Mouse (Mus musculus): Measurements from ENCODE around the gene Gabpb1. TPM values are rescaled to one million over a fixed set of nuclear protein-coding genes. Genes with fewer than 3 reads are reported as not detected.

Gabpb1 gene
- polyA plus RNA-seq, 1 experiment from 2014 or later, result 60.7 TPM

GRCm38 (mm10) chr2:126674441-126675168 is 1.5 kb downstream of the Gabpb1 start:
- Histone ChIP-seq H3K36me3 (peaks cover 8% of the 10 kb centered on the region), H3K4me2 (replicated peaks) (peak overlapping the region; percentile 86), H3K9ac (replicated peaks) (peak overlapping the region; percentile 97), H3K27me3 (no peaks in the 10 kb centered on the region), H3K27ac (peak overlapping the region; percentile 100), H3K9me3 (no peaks in the 10 kb centered on the region), H3K4me3 (replicated peaks) (peak overlapping the region; percentile 89), H3K4me1 (replicated peaks) (peaks cover 47% of the 10 kb centered on the region)
- ATAC-seq, result peak; percentile 78
- under 1% methylated on average over 71 of the region's 77 CpGs for WGBS

DNA sequence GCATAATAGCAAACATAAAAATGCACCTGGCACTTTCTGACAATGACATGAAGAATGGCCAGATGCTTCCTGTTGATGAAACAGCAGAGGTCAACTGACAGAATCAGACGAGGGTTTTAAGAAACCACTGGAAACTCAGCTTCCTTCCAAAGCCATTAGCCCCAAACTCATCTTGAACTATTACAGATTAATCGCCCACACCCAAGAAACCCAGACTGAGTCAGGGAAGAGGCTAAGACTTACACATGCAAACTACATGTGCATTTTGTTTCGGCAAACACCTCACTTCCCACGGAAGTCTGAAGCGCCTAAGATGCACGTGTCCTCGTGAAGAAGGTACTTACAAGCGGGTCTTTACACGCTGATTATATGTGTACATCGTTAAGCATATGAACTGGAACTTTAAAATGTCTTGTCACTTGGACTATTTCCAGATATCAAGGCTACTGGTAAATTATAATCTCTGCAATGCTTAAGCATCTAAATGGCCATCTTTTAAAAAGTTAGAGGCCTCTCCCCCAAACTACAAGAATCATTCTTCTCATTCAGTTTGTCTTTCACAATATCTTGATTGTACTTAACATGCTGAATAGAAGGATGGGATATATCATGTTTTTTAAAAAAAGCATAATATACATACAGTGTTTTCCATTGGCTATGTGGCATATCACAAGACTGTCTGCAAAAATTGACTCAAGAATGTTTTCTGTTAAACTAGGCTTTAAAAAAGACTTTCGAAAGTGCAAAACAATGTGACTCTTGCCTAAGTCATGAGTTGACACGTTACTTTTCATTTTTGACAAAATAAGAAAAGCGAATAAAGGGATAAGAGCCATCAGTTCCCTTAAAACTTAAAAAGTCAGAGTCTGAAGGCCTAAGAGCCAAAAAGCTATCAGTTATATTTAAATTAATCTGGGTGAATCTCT is 2.6 kb downstream of the Gabpb1 start:
- H3K9ac ChIP-seq (replicated peaks), result peak overlapping the region; percentile 97
- 71% methylated on average over 13 of the region's 13 CpGs for WGBS
- 0 out of 2 replicates have a peak overlapping the region, but pooled peaks have one; percentile 100 for H3K27ac ChIP-seq
- no peaks in the 10 kb centered on the region for H3K27me3 ChIP-seq
- peak overlapping the region; percentile 86 for H3K4me2 ChIP-seq (replicated peaks)
- peaks cover 47% of the 10 kb centered on the region for H3K4me1 ChIP-seq (replicated peaks)
- H3K9me3 ChIP-seq, result no peaks in the 10 kb centered on the region
- H3K4me3 ChIP-seq (replicated peaks), result peak overlapping the region; percentile 89
- 0 out of 2 replicates have a peak, but pooled peaks cover 3% of the 10 kb centered on the region for H3K36me3 ChIP-seq
- ATAC-seq, result no peak

- ATAC-seq, result no peak
- Histone ChIP-seq H3K4me1 (replicated peaks) (peaks cover 25% of the 10 kb centered on the region), H3K9me3 (no peaks in the 10 kb centered on the region)
Measured at GRCm38 (mm10) chr2:126668621-126669252, 7.4 kb downstream of the Gabpb1 start.

DNA sequence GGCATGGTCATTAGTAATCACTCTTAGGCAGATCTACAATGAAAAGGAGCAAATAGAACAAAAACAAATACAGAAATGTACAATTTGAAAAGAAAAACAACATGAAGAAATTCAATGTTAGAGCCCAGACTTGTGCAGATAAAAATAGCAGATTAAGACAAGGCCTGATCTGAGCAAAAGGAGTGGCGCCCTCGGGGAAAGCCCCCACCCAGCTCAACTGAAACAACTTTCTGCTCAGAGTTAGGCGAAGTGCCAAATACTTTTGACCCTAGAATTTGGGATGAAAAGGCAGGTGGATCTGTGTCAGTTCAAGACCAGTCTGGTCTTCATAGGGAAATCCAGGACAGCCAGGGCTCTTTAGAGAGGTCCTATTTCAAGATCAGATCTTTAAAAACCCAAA is 10.2 kb downstream of the Gabpb1 start:
- 96% methylated on average over 3 of the region's 3 CpGs for WGBS
- Histone ChIP-seq H3K4me2 (replicated peaks) (no peak overlapping the region), H3K27ac (no peak overlapping the region), H3K9me3 (no peaks in the 10 kb centered on the region), H3K27me3 (no peaks in the 10 kb centered on the region), H3K4me1 (replicated peaks) (no peaks in the 10 kb centered on the region), H3K36me3 (no peaks in the 10 kb centered on the region), H3K9ac (replicated peaks) (no peak overlapping the region), H3K4me3 (replicated peaks) (no peak overlapping the region)
- ATAC-seq, result no peak

More at GRCm38 (mm10) chr2:126668621-126669252, 7.4 kb downstream of the Gabpb1 start:
- Histone ChIP-seq H3K4me3 (replicated peaks) (no peak overlapping the region), H3K27me3 (no peaks in the 10 kb centered on the region), H3K36me3 (no peaks in the 10 kb centered on the region), H3K4me2 (replicated peaks) (no peak overlapping the region), H3K27ac (no peak overlapping the region), H3K9ac (replicated peaks) (no peak overlapping the region)
- WGBS, result 94% methylated on average over 5 of the region's 5 CpGs

- H3K4me1 ChIP-seq (replicated peaks), result no peaks in the 10 kb centered on the region
- H3K27me3 ChIP-seq, result no peaks in the 10 kb centered on the region
- H3K9ac ChIP-seq (replicated peaks), result no peak overlapping the region
- ATAC-seq, result no peak
- no peak overlapping the region for H3K4me3 ChIP-seq (replicated peaks)
- H3K9me3 ChIP-seq, result no peaks in the 10 kb centered on the region
- no peak overlapping the region for H3K4me2 ChIP-seq (replicated peaks)
- 64% methylated on average over 4 of the region's 4 CpGs for WGBS
- no peak overlapping the region for H3K27ac ChIP-seq
- no peaks in the 10 kb centered on the region for H3K36me3 ChIP-seq
Measured at GRCm38 (mm10) chr2:126663481-126663880, 12.7 kb downstream of the Gabpb1 start.

DNA sequence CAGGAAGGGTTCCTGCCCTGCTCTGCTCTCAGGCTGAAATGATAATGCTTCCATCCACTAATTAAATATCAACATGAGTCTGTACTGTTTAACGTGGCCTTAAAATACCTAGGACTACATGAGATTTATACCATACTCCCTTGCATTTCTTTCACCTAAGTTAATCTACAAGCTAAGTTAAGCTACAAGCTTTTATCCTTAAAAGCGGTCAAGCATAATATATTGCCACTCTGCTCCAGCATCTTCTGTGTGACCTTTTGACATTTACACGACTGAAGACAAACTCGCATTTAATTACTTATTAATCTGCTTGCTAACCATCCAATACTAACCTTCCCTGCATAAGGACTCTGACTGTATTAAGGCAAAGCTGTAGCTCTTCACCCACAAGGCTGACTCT is 23.2 kb downstream of the Gabpb1 start:
- Histone ChIP-seq H3K9me3 (no peaks in the 10 kb centered on the region), H3K27ac (no peak overlapping the region), H3K9ac (replicated peaks) (no peak overlapping the region), H3K27me3 (no peaks in the 10 kb centered on the region), H3K4me3 (replicated peaks) (no peak overlapping the region), H3K4me1 (replicated peaks) (no peaks in the 10 kb centered on the region), H3K4me2 (replicated peaks) (no peak overlapping the region), H3K36me3 (peaks cover 42% of the 10 kb centered on the region)
- WGBS, result 81% methylated on average over 4 of the region's 4 CpGs
- ATAC-seq, result no peak

GRCm38 (mm10) chr2:126647762-126648161 is 28.4 kb downstream of the Gabpb1 start:
- Histone ChIP-seq H3K27ac (no peak overlapping the region), H3K4me3 (replicated peaks) (no peak overlapping the region), H3K4me1 (replicated peaks) (no peaks in the 10 kb centered on the region), H3K9ac (replicated peaks) (no peak overlapping the region), H3K4me2 (replicated peaks) (no peak overlapping the region), H3K36me3 (peaks cover 62% of the 10 kb centered on the region), H3K27me3 (no peaks in the 10 kb centered on the region), H3K9me3 (no peaks in the 10 kb centered on the region)
- 94% methylated on average over 3 of the region's 3 CpGs for WGBS
- ATAC-seq, result no peak

GRCm38 (mm10) chr2:126646461-126646860 is 29.7 kb downstream of the Gabpb1 start:
- Histone ChIP-seq H3K4me2 (replicated peaks) (no peak overlapping the region), H3K4me1 (replicated peaks) (no peaks in the 10 kb centered on the region), H3K9me3 (no peaks in the 10 kb centered on the region), H3K27ac (no peak overlapping the region), H3K27me3 (no peaks in the 10 kb centered on the region), H3K9ac (replicated peaks) (no peak overlapping the region), H3K4me3 (replicated peaks) (no peak overlapping the region), H3K36me3 (peaks cover 56% of the 10 kb centered on the region)
- ATAC-seq, result no peak
- WGBS, result 94% methylated on average over 5 of the region's 5 CpGs

- no peaks in the 10 kb centered on the region for H3K9me3 ChIP-seq
- H3K27me3 ChIP-seq, result no peaks in the 10 kb centered on the region
- H3K4me3 ChIP-seq (replicated peaks), result no peak overlapping the region
- H3K27ac ChIP-seq, result no peak overlapping the region
- WGBS, result 97% methylated on average over 1 of the region's 1 CpGs
- peaks cover 62% of the 10 kb centered on the region for H3K36me3 ChIP-seq
- no peaks in the 10 kb centered on the region for H3K4me1 ChIP-seq (replicated peaks)
- no peak overlapping the region for H3K9ac ChIP-seq (replicated peaks)
- ATAC-seq, result no peak
- H3K4me2 ChIP-seq (replicated peaks), result no peak overlapping the region
Measured at GRCm38 (mm10) chr2:126644768-126645167, 31.4 kb downstream of the Gabpb1 start.

DNA sequence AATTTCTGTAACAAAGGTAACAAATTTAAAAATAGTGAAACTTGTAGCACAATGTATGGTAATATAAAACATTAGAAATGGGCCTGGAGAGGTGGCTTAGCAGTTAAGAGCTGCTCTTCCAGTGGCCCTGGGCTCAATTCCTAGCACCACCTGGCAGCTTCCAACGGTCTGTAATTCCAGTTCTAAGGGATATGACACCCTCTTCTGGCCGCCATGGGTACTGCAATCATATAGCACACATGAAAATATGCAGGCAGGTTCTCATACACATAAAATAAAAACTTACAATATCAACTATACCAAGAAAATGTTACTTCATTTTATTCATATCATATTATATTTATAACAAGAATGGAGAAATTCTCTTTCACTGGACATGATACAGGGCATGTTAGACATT is 35.8 kb downstream of the Gabpb1 start:
- Histone ChIP-seq H3K9ac (replicated peaks) (no peak overlapping the region), H3K4me1 (replicated peaks) (no peaks in the 10 kb centered on the region), H3K27me3 (no peaks in the 10 kb centered on the region), H3K4me2 (replicated peaks) (no peak overlapping the region), H3K36me3 (peaks cover 62% of the 10 kb centered on the region), H3K27ac (no peak overlapping the region), H3K9me3 (no peaks in the 10 kb centered on the region), H3K4me3 (replicated peaks) (no peak overlapping the region)
- WGBS, result 91% methylated on average over 2 of the region's 2 CpGs
- ATAC-seq, result no peak

- Histone ChIP-seq H3K36me3 (peaks cover 53% of the 10 kb centered on the region), H3K27me3 (no peaks in the 10 kb centered on the region), H3K4me1 (replicated peaks) (no peaks in the 10 kb centered on the region), H3K4me2 (replicated peaks) (no peak overlapping the region), H3K9me3 (no peaks in the 10 kb centered on the region), H3K9ac (replicated peaks) (no peak overlapping the region), H3K27ac (no peak overlapping the region), H3K4me3 (replicated peaks) (no peak overlapping the region)
- ATAC-seq, result no peak
- WGBS, result 90% methylated on average over 12 of the region's 12 CpGs
Measured at GRCm38 (mm10) chr2:126635939-126636823, 40.0 kb downstream of the Gabpb1 start.

All from midbrain, embryonic 13.5 days (tissue).